Mouse (Mus musculus): ENCODE measurements around the gene Asb4. TPM values are rescaled to one million over a fixed set of nuclear protein-coding genes. Genes with fewer than 3 reads are reported as not detected.

Asb4 gene
- total RNA-seq, 2 experiments from 2014 or later: 0.55 to 1.0 TPM

GRCm38 (mm10) chr6:5387396-5387795 lies 4.2 kb downstream of the Asb4 start:
- intact Hi-C loops (cut with DNase I): no loop called here
- DNase-seq (ENCODE audit: low spot score in 2 of 2): no peak

- no peak for DNase-seq (ENCODE audit: low spot score in 2 of 2)
- intact Hi-C loops (cut with DNase I): loop anchor here (10.0 kb wide), 1 partner anchor 1765 kb away; no protein-coding TSS in a partner anchor
These were observed 7.1 kb downstream of the Asb4 start for GRCm38 (mm10) chr6:5390298-5390697.

- DNase-seq (ENCODE audit: low spot score in 2 of 2): no peak
- intact Hi-C loops (cut with DNase I): loop anchor here (10.0 kb wide), 1 partner anchor 1766 kb away; no protein-coding TSS in a partner anchor
These were observed 7.8 kb downstream of the Asb4 start for GRCm38 (mm10) chr6:5390952-5391351.

- intact Hi-C loops (cut with DNase I): loop anchor here (10.0 kb wide), 1 partner anchor 1770 kb away; no protein-coding TSS in a partner anchor
- DNase-seq (ENCODE audit: low spot score in 2 of 2): no peak
These were observed 11.8 kb downstream of the Asb4 start for GRCm38 (mm10) chr6:5394971-5395370.

GRCm38 (mm10) chr6:5396797-5397196 lies 13.6 kb downstream of the Asb4 start:
- intact Hi-C loops (cut with DNase I): loop anchor here (10.0 kb wide), 1 partner anchor 1772 kb away; no protein-coding TSS in a partner anchor
- no peak for DNase-seq (ENCODE audit: low spot score in 2 of 2)

- DNase-seq (ENCODE audit: low spot score in 2 of 2): peak; percentile 70 to 83
- intact Hi-C loops (cut with DNase I): loop anchor here (5.0 kb wide), 1 partner anchor 1889 kb away; no protein-coding TSS in a partner anchor
These were observed 18.2 kb downstream of the Asb4 start for GRCm38 (mm10) chr6:5401394-5401793.

GRCm38 (mm10) chr6:5403095-5403815 lies 20.1 kb downstream of the Asb4 start:
- no peak for DNase-seq (ENCODE audit: low spot score in 2 of 2)
- intact Hi-C loops (cut with DNase I): loop anchor here (5.0 kb wide), 1 partner anchor 1891 kb away; no protein-coding TSS in a partner anchor

GRCm38 (mm10) chr6:5404016-5404415 lies 20.8 kb downstream of the Asb4 start:
- intact Hi-C loops (cut with DNase I): loop anchor here (5.0 kb wide), 1 partner anchor 1892 kb away; no protein-coding TSS in a partner anchor
- no peak for DNase-seq (ENCODE audit: low spot score in 2 of 2)

GRCm38 (mm10) chr6:5408451-5409177 lies 25.4 kb downstream of the Asb4 start:
- peak; percentile 51 to 55 for DNase-seq (ENCODE audit: low spot score in 2 of 2)
- intact Hi-C loops (cut with DNase I): no loop called here

- DNase-seq (ENCODE audit: low spot score in 2 of 2): no peak
- intact Hi-C loops (cut with DNase I): no loop called here
These were observed 26.5 kb downstream of the Asb4 start for GRCm38 (mm10) chr6:5409676-5410075.

GRCm38 (mm10) chr6:5410697-5411391 lies 27.7 kb downstream of the Asb4 start:
- intact Hi-C loops (cut with DNase I): loop anchor here (1.0 kb wide), 1 partner anchor 178 kb away; no protein-coding TSS in a partner anchor
- DNase-seq (ENCODE audit: low spot score in 2 of 2): peak; percentile 40 to 41

- DNase-seq (ENCODE audit: low spot score in 2 of 2): no peak
- intact Hi-C loops (cut with DNase I): no loop called here
These were observed 30.1 kb downstream of the Asb4 start for GRCm38 (mm10) chr6:5413282-5413681.

GRCm38 (mm10) chr6:5421442-5421841 lies 38.3 kb downstream of the Asb4 start:
- DNase-seq (ENCODE audit: low spot score in 2 of 2): no peak
- intact Hi-C loops (cut with DNase I): no loop called here

GRCm38 (mm10) chr6:5422386-5422785 lies 39.2 kb downstream of the Asb4 start:
- intact Hi-C loops (cut with DNase I): no loop called here
- DNase-seq (ENCODE audit: low spot score in 2 of 2): no peak

GRCm38 (mm10) chr6:5423594-5423993 lies 40.4 kb downstream of the Asb4 start:
- intact Hi-C loops (cut with DNase I): no loop called here
- no peak for DNase-seq (ENCODE audit: low spot score in 2 of 2)

- intact Hi-C loops (cut with DNase I): no loop called here
- DNase-seq (ENCODE audit: low spot score in 2 of 2): no peak
These were observed 43.8 kb downstream of the Asb4 start for GRCm38 (mm10) chr6:5427033-5427432.

- intact Hi-C loops (cut with DNase I): no loop called here
- DNase-seq (ENCODE audit: low spot score in 2 of 2): no peak
These were observed 46.4 kb downstream of the Asb4 start for GRCm38 (mm10) chr6:5429562-5429961.

- intact Hi-C loops (cut with DNase I): no loop called here
- DNase-seq (ENCODE audit: low spot score in 2 of 2): no peak
These were observed 46.9 kb downstream of the Asb4 start for GRCm38 (mm10) chr6:5429982-5430550.

GRCm38 (mm10) chr6:5433887-5434286 lies 50.7 kb downstream of the Asb4 start:
- intact Hi-C loops (cut with DNase I): no loop called here
- no peak for DNase-seq (ENCODE audit: low spot score in 2 of 2)

- DNase-seq (ENCODE audit: low spot score in 2 of 2): no peak
- intact Hi-C loops (cut with DNase I): no loop called here
These were observed 54.6 kb downstream of the Asb4 start for GRCm38 (mm10) chr6:5437757-5438156.

Measured in left cerebral cortex, postnatal 25 days (tissue).